Mouse (Mus musculus) MEL (cell line): ENCODE data around the gene Macrod2.

Source experiments
- CHD1 ChIP-seq: IDR thresholded peaks from 2 replicates; pipeline ENCODE4 v1.6.1; 2012; ENCODE audit warnings: low read depth, mild to moderate bottlenecking, inconsistent platforms, low read length, improper control_type of control experiment
- CTCF ChIP-seq, 3 experiments: IDR thresholded peaks in 2 of 3; conservative IDR thresholded peaks in 1 of 3; 2 replicates each; pipeline ENCODE4 v1.5.1; 2011 to 2012; ENCODE audit warnings: low read length in 3 of 3, low read depth in 2 of 3, mild to moderate bottlenecking in 2 of 3, improper control_type of control experiment in 1 of 3, inconsistent platforms in 1 of 3, mixed read lengths in 1 of 3, moderate library complexity in 1 of 3; ENCODE audit not compliant: control insufficient read depth in 1 of 3, insufficient read depth in 1 of 3, poor library complexity in 1 of 3, severe bottlenecking in 1 of 3
- GATA1 ChIP-seq: IDR thresholded peaks from 2 replicates; pipeline ENCODE4 v1.6.1; 2011; ENCODE audit warnings: low read depth, low read length, improper control_type of control experiment
- HCFC1 ChIP-seq: IDR thresholded peaks from 2 replicates; pipeline ENCODE4 v1.6.1; 2012; ENCODE audit warnings: low read depth, mild to moderate bottlenecking, inconsistent platforms, low read length, improper control_type of control experiment, moderate library complexity
- KAT2A ChIP-seq: conservative IDR thresholded peaks from 2 replicates; pipeline ENCODE4 v1.6.1; 2012; ENCODE audit warnings: low read depth, low read length, improper control_type of control experiment, inconsistent platforms
- MAX ChIP-seq: IDR thresholded peaks from 2 replicates; pipeline ENCODE4 v1.6.1; 2011; ENCODE audit warnings: low read length, improper control_type of control experiment
- MYC ChIP-seq: IDR thresholded peaks from 2 replicates; pipeline ENCODE4 v1.6.1; 2011; ENCODE audit warnings: low read depth, mild to moderate bottlenecking, low read length, improper control_type of control experiment, moderate library complexity
- POLR2AphosphoS5 ChIP-seq: IDR thresholded peaks from 2 replicates; pipeline ENCODE4 v1.6.1; 2012; ENCODE audit warnings: low read depth, borderline replicate concordance, mild to moderate bottlenecking, inconsistent platforms, low read length, moderate library complexity, mixed read lengths
- SMC3 ChIP-seq: IDR thresholded peaks from 2 replicates; pipeline ENCODE4 v1.6.1; 2011; ENCODE audit warnings: low read depth, low read length, improper control_type of control experiment
- TAL1 ChIP-seq: IDR thresholded peaks from 2 replicates; pipeline ENCODE4 v1.6.1; 2012; ENCODE audit warnings: mild to moderate bottlenecking, inconsistent platforms, low read length, moderate library complexity, mixed read lengths
- ZC3H11A ChIP-seq: IDR thresholded peaks from 2 replicates; pipeline ENCODE4 v1.6.1; 2012; ENCODE audit warnings: low read depth, mild to moderate bottlenecking, inconsistent platforms, low read length, improper control_type of control experiment

DNA sequence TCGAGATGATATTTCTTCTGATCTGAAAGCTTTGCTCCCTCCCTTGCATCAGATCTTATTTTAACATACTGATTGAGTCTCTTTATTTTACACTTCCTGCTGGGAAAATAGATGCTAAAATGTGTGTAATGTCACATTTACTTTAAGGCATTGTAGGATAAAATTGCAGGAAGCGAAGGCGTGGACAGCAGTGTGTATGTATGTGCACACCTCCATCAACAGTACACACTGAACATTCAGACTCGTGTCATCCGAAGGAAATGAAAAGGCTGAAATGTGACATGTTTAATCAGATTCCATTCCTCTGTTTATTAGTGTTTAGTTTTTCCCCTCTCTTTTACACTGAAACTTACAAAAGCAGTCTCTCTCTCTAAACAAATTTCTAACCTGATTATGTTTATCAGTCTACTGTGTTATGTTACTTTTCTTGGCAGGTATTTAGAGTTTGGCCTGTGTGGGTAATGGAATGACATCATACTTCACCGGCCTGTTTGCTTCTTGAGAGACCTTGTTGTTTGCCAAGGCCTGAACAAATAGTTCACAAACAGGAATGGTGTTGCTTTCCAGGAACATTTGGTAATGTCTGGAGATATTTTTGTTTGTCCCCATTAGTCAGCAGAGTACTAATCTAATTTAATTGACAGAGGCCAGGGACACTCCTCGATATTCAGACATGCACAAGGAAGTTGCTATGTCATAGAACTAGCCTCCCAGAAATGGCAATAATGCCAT, 1588.7 kb downstream of the Macrod2 start:
- TF ChIP-seq MAX (no peak), KAT2A (no peak), TAL1 (no peak), ZC3H11A (no peak), HCFC1 (no peak), CTCF (IDR thresholded peaks at IDR 0.05 in 2 of 3, conservative IDR thresholded peaks at IDR 0.05 in 1 of 3; ENCODE audit: control insufficient read depth in 1 of 3, insufficient read depth in 1 of 3, low read depth in 2 of 3, low read length in 3 of 3, poor library complexity in 1 of 3, severe bottlenecking in 1 of 3) (no peak), CHD1 (no peak), GATA1 (no peak), POLR2AphosphoS5 (no peak), MYC (no peak), SMC3 (no peak)
